Mouse (Mus musculus) stomach, postnatal 0 days (tissue): ENCODE measurements around the gene Zfp566.

Source experiments
- CTCF ChIP-seq: IDR thresholded peaks from 2 replicates; pipeline ENCODE4 v1.5.1; 2016; ENCODE audit warnings: antibody characterized with exemption, low read depth, mild to moderate bottlenecking, moderate library complexity
- EP300 ChIP-seq: optimal IDR thresholded peaks from 2 replicates; pipeline ENCODE3; 2016; ENCODE audit warnings: antibody characterized with exemption

- no peak for TF ChIP-seq CTCF
- no peak for TF ChIP-seq EP300
Observed at GRCm38 (mm10) chr7:30072146-30073028, 17.9 kb downstream of the Zfp566 start, which contains the start of gene Zfp82.
